Mouse (Mus musculus) myocyte (in vitro differentiated cells): ENCODE measurements around the gene Cdc42bpb.

Source experiments
- CEBPB ChIP-seq: IDR thresholded peaks from 2 replicates; pipeline ENCODE4 v1.6.1; 2011; ENCODE audit warnings: mild to moderate bottlenecking, moderate library complexity; ENCODE audit not compliant: poor library complexity, insufficient read depth, severe bottlenecking
- E2F4 ChIP-seq: IDR thresholded peaks from one replicate; pipeline ENCODE4 v1.6.1; 2011; ENCODE audit warnings: mild to moderate bottlenecking, control low read depth, moderate library complexity; ENCODE audit not compliant: insufficient read depth
- MAX ChIP-seq: IDR thresholded peaks from one replicate; pipeline ENCODE4 v1.6.1; 2011; ENCODE audit warnings: low read depth, mild to moderate bottlenecking, control low read depth
- MYOD1 ChIP-seq, 3 experiments: IDR thresholded peaks; one replicate each; pipeline ENCODE4 v1.6.1; 2011; ENCODE audit warnings: control low read depth in 2 of 3, low read depth in 2 of 3, mild to moderate bottlenecking in 2 of 3, moderate library complexity in 1 of 3; ENCODE audit not compliant: insufficient read length in 2 of 3, control insufficient read depth in 1 of 3
- MYOG ChIP-seq, 3 experiments: IDR thresholded peaks; one replicate each; pipeline ENCODE4 v1.6.1; 2011; ENCODE audit warnings: control low read depth in 2 of 3, low read depth in 2 of 3, mild to moderate bottlenecking in 2 of 3; ENCODE audit not compliant: insufficient read length in 2 of 3, control insufficient read depth in 1 of 3, insufficient read depth in 1 of 3
- POLR2A ChIP-seq: IDR thresholded peaks from one replicate; pipeline ENCODE4 v1.6.1; 2011; ENCODE audit warnings: low read depth, mild to moderate bottlenecking, control low read depth, moderate library complexity; ENCODE audit not compliant: insufficient read length
- POLR2AphosphoS2 ChIP-seq: IDR thresholded peaks from one replicate; pipeline ENCODE4 v1.6.1; 2011; ENCODE audit warnings: low read depth, control low read depth; ENCODE audit not compliant: insufficient read length
- REST ChIP-seq: IDR thresholded peaks from one replicate; pipeline ENCODE4 v1.6.1; 2011; ENCODE audit warnings: mild to moderate bottlenecking, control low read depth, moderate library complexity; ENCODE audit not compliant: insufficient read depth, insufficient read length
- SRF ChIP-seq: IDR thresholded peaks from one replicate; pipeline ENCODE4 v1.6.1; 2011; ENCODE audit warnings: low read depth; ENCODE audit not compliant: control insufficient read depth, insufficient read length
- TCF12 ChIP-seq: IDR thresholded peaks from one replicate; pipeline ENCODE4 v1.6.1; 2011; ENCODE audit warnings: mild to moderate bottlenecking, control low read depth; ENCODE audit not compliant: poor library complexity, insufficient read depth, severe bottlenecking
- TCF3 ChIP-seq: IDR thresholded peaks from one replicate; pipeline ENCODE4 v1.6.1; 2011; ENCODE audit warnings: low read depth, control low read depth; ENCODE audit not compliant: insufficient read length
- USF1 ChIP-seq: IDR thresholded peaks from one replicate; pipeline ENCODE4 v1.6.1; 2011; ENCODE audit warnings: low read depth, mild to moderate bottlenecking, control low read depth, moderate library complexity

DNA sequence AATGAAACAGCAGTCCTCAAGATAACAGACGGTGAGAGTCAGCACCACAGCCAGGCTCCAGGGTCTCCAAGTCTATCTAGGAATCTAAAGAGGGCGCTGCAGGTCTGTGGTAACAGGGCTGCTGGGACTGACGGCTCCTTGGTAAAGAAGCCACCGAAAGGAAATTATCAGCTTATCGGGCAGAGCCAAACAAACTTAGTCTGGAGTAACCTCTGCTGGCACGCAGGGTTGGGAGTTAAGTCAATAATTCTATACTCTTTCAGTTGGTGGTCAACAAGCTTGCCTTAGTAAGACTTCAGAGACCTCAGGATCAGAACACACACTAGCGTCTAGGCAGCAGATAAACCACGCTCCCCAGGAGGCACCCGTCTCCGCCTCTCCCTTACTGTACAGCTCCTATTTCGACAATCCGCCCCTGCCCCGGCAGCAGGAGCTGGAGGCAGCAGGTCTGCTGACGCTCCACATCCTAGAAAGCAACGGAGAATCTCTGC lies 39.6 kb downstream of the Cdc42bpb start:
- TF ChIP-seq POLR2A (no peak), MAX (no peak), SRF (no peak), POLR2AphosphoS2 (no peak), CEBPB (no peak), TCF12 (no peak), USF1 (no peak), MYOG (IDR thresholded peaks at IDR 0.05; ENCODE audit: control insufficient read depth in 1 of 3, insufficient read depth in 1 of 3, insufficient read length in 2 of 3, low read depth in 2 of 3) (no peak), E2F4 (no peak), MYOD1 (IDR thresholded peaks at IDR 0.05; ENCODE audit: control insufficient read depth in 1 of 3, insufficient read length in 2 of 3, low read depth in 2 of 3) (no peak), TCF3 (no peak), REST (no peak)
